Mouse (Mus musculus) erythroblast, embryonic 14.5 days (primary cell): Measurements from ENCODE around the gene Crebl2. TPM values are rescaled to one million over a fixed set of nuclear protein-coding genes. Genes with fewer than 3 reads are reported as not detected.

Source experiments
- H3K27me3 ChIP-seq: 2 replicates; pipeline ENCODE4 v1.6.1; 2012; ENCODE audit warnings: inconsistent platforms; ENCODE audit not compliant: control insufficient read depth
- H3K36me3 ChIP-seq: 2 replicates; pipeline ENCODE4 v1.6.1; 2012; ENCODE audit warnings: mild to moderate bottlenecking, inconsistent platforms; ENCODE audit not compliant: control insufficient read depth
- H3K4me1 ChIP-seq: 2 replicates; pipeline ENCODE4 v1.6.1; 2012; ENCODE audit warnings: inconsistent platforms; ENCODE audit not compliant: control insufficient read depth
- H3K4me3 ChIP-seq: replicated peaks from 2 replicates; pipeline ENCODE3; 2012; ENCODE audit warnings: moderate library complexity, mild to moderate bottlenecking, inconsistent platforms
- H3K9me3 ChIP-seq: 2 replicates; pipeline ENCODE4 v1.6.1; 2012; ENCODE audit warnings: low read length, inconsistent platforms, mixed read lengths; ENCODE audit not compliant: control insufficient read depth
- GATA1 ChIP-seq: IDR thresholded peaks from 2 replicates; pipeline ENCODE4 v1.6.1; 2012; ENCODE audit warnings: low read length, inconsistent platforms, mixed read lengths
- TAL1 ChIP-seq: IDR thresholded peaks from 3 replicates; pipeline ENCODE4 v1.6.1; 2012; ENCODE audit warnings: low read length, inconsistent platforms, mixed read lengths
- polyA plus RNA-seq: library from polyadenylated mRNA; stranded (reverse); fragments of >175 nt; gene quantifications from 2 replicates; pipeline ENCODE4 v1.2.3, GENCODE M21; 2012

Gene Crebl2
- polyA plus RNA-seq, 1 experiment: 0.24 TPM

DNA sequence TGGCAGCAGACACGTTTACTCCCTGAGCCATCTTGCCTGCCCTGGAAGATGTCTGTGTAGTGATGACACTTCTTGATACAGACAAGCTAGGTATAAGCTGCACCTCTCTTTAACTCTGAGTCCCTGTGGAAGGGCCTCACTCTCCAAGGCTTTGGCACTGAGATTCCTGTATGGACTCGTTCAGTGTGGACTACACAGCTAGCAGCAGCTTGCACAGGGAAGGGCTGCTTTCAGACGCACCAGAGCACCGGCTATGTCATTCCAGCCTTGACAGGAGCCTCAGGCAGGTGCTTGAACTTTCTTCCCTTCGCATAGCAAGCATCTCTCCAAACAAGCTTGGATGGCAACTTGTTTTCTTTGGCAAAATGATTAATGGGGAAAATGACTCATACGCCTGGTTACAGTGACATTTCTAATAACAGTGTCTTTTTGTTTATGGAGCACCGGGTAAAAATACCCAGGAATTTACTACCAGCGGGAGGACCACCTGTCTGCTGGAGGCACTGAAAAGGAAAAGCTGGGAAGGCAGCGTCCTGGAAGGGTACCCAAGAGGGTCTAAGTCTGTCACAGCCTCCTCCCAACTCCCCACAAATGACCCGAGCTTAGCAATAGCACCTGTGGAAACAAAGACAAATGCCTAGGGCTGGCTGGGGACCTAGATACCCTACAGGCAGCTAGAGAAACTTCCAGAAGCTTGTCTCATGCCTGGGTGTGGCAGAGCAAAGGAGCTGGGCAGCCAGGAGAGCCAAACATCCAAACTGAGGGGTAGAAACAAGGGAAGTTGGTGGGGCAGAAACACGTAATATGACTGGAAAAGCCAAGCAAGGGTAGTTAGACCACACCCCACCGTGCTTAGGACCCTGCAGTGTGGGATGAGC lies 12.7 kb upstream of the Crebl2 start:
- no peak for TF ChIP-seq GATA1
- no peak for TF ChIP-seq TAL1
- no peaks in the 10 kb centered on the region for H3K27me3 ChIP-seq
- no peaks in the 10 kb centered on the region for H3K9me3 ChIP-seq
- no peaks in the 10 kb centered on the region for H3K4me1 ChIP-seq
- H3K36me3 ChIP-seq: no peaks in the 10 kb centered on the region
- no peak overlapping the region for H3K4me3 ChIP-seq

DNA sequence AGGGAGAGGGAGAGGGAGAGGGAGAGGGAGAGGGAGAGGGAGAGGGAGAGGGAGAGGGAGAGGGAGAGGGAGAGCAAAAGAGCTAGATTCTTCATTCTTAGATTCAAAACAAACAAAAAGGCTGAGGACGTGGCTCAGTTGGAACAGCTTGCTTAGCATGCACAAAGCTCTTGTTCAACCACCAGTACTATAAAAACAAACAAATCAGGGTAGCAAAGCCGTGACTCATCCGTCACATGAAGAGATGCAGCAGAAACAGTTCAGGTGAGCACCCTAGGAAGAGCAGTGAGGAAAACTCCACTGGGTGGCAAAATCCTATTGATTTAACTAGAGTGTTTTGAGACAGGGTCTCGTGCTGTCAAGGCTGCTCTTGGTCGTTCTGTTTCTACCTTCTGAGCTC lies 10.2 kb upstream of the Crebl2 start:
- no peaks in the 10 kb centered on the region for H3K27me3 ChIP-seq
- H3K4me3 ChIP-seq: no peak overlapping the region
- TF ChIP-seq GATA1: no peak
- no peak for TF ChIP-seq TAL1
- H3K9me3 ChIP-seq: no peaks in the 10 kb centered on the region
- H3K4me1 ChIP-seq: no peaks in the 10 kb centered on the region
- no peaks in the 10 kb centered on the region for H3K36me3 ChIP-seq

GRCm38 (mm10) chr6:134820411-134820810 lies 9.5 kb upstream of the Crebl2 start:
- Histone ChIP-seq H3K4me3 (no peak overlapping the region), H3K27me3 (no peaks in the 10 kb centered on the region), H3K36me3 (no peaks in the 10 kb centered on the region), H3K9me3 (no peaks in the 10 kb centered on the region), H3K4me1 (no peaks in the 10 kb centered on the region)
- TF ChIP-seq TAL1: no peak
- no peak for TF ChIP-seq GATA1

GRCm38 (mm10) chr6:134822844-134823243 lies 7.1 kb upstream of the Crebl2 start:
- H3K4me3 ChIP-seq: no peak overlapping the region
- TF ChIP-seq GATA1 (no peak), TAL1 (no peak)
- H3K36me3 ChIP-seq: no peaks in the 10 kb centered on the region
- no peaks in the 10 kb centered on the region for H3K9me3 ChIP-seq
- H3K27me3 ChIP-seq: no peaks in the 10 kb centered on the region
- no peaks in the 10 kb centered on the region for H3K4me1 ChIP-seq

GRCm38 (mm10) chr6:134830776-134831175 lies 822 bp downstream of the Crebl2 start:
- Histone ChIP-seq H3K27me3 (no peaks in the 10 kb centered on the region), H3K4me1 (peaks cover 25% of the 10 kb centered on the region), H3K9me3 (no peaks in the 10 kb centered on the region), H3K4me3 (peak overlapping the region; percentile 91), H3K36me3 (no peaks in the 10 kb centered on the region)
- TF ChIP-seq GATA1: no peak
- no peak for TF ChIP-seq TAL1

DNA sequence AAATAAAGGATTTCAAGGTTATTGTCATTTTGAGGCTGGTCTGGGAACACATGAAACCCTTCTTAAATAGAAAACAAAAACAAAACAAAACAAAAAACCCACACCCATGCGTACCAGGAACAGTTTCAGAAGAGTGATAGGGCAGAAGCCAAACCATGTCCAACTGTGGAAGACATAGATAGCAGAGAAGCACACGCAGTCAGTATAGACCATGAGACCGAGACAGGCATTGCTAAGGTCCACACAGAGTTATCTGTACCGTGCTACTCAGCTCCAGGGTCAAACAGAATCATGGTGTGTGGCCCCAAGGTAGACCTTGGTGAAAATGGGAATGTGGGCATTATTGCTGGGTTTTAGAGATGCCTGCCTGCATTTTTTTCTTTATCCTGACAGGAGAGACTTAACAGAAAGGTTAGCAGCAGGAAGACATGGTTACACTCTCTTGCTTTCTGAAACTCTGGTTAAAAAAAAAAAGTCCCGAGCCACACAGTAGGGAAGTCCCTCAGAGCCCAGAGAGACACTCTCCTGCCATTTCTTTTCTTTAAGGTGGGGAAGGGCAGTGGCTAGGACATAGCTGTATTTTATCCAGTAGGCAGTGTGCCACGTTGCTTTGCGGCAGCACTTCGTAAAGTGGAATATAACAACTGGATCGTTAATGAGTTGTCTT lies 4.8 kb downstream of the Crebl2 start:
- H3K27me3 ChIP-seq: no peaks in the 10 kb centered on the region

DNA sequence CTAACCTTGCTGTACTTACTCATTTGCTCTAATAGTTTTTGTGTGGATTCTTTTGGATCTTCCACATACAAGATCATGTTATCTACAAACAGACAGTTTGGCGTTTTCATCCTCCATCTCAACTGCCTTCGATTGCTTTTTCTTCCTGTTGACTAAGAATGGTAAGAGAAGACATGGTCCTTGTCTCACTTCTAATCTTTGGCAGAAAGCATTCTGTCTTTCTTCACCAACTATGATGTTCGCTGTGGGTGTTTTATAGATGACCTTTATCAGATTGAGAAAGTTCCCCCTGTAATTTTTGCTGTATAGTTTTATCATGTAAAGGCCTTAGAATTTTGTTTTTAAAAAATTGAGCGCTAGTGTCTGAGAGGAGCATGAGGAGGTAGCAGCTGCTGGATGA lies 8.2 kb downstream of the Crebl2 start:
- H3K27me3 ChIP-seq: no peaks in the 10 kb centered on the region
- H3K4me1 ChIP-seq: no peaks in the 10 kb centered on the region
- H3K4me3 ChIP-seq: no peak overlapping the region
- no peak for TF ChIP-seq GATA1
- no peak for TF ChIP-seq TAL1
- no peaks in the 10 kb centered on the region; the same call in 1 of the 2 replicates for H3K36me3 ChIP-seq
- no peaks in the 10 kb centered on the region for H3K9me3 ChIP-seq

More for the DNA sequence above, 4.8 kb downstream of the Crebl2 start:
- peaks cover 14% of the 10 kb centered on the region for H3K4me1 ChIP-seq
- H3K4me3 ChIP-seq: no peak overlapping the region
- H3K36me3 ChIP-seq: no peaks in the 10 kb centered on the region; the same call in 1 of the 2 replicates
- no peaks in the 10 kb centered on the region for H3K9me3 ChIP-seq
- TF ChIP-seq GATA1 (no peak), TAL1 (no peak)

DNA sequence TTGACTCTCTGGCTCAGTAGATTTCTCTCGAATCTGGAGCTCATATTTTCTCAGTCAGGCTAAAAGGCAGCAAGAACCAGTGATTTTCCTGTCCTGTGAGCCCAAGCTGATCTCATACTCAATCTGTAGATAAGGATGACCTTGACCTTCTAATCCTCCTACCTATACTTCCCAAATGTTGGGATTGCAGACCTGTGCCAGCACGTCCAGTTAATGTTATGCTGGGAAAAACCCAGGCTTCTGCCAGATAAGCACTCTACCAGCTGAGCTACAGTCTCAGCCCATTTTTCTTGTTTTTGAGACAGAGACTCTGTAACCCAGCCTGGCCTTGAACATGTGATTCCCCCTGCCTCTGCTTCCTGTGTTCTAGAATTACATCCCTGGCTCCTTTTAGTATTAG lies 10.4 kb downstream of the Crebl2 start:
- H3K9me3 ChIP-seq: no peaks in the 10 kb centered on the region
- TF ChIP-seq GATA1: no peak
- no peak for TF ChIP-seq TAL1

GRCm38 (mm10) chr6:134845726-134846125 lies 15.8 kb downstream of the Crebl2 start:
- Histone ChIP-seq H3K36me3 (peaks cover 3% of the 10 kb centered on the region), H3K9me3 (no peaks in the 10 kb centered on the region), H3K4me3 (no peak overlapping the region), H3K27me3 (no peaks in the 10 kb centered on the region), H3K4me1 (peaks cover 6% of the 10 kb centered on the region)
- no peak for TF ChIP-seq TAL1

More for the DNA sequence above, 10.4 kb downstream of the Crebl2 start:
- Histone ChIP-seq H3K4me1 (no peaks in the 10 kb centered on the region), H3K27me3 (no peaks in the 10 kb centered on the region), H3K4me3 (no peak overlapping the region), H3K36me3 (no peaks in the 10 kb centered on the region; the same call in 1 of the 2 replicates)
